Mouse (Mus musculus): ENCODE measurements around the gene Man1b1. TPM values are rescaled to one million over a fixed set of nuclear protein-coding genes. Genes with fewer than 3 reads are reported as not detected.

The Man1b1 gene
- polyA plus RNA-seq, 1 experiment, result 57.3 TPM

DNA sequence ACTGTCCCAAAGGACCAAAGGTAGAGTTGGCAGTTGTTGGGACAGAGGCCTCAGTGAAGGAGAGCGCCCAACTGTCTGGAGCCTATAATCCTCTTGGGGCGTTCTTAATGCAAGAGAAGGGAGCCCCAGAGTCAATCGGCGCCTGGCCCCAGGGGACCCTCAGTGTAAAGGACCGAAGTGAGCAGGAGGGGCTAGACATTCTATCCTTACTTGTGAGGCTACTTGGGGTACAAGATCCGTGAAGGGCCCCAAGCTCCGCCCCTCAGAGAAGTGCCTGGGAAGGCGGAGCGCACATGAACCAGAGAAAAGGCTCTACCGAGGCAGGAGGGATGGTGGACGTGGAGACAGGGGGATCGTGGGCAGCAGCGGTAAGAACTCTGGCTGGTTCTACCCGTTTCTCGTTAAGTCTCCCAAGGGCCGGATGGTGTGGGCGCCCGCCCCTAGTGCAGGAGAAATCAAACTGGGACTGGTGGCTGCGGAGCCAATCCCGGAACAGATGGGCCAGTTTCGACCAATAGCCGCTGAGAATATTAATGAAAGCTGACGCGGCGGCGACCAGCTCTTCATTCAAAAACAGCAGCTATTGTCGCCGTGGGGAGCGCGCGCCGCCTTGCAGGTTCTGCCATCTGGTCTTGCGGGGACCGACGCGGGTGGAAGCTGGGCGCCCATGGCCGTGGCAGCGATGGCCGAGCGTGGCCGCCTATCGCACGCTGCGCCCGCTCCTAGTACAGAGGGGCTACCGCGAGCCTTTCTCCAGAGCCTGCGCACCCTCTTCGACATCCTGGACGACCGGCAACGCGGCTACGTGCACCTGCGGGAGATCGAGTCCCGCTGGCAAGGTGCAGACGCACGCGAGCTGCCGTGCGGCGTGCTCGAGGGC lies 39.9 kb downstream of the Man1b1 start, which contains the start of gene Sapcd2:
Gene Sapcd2 (plus strand): TSS at position 558 of the 880 bp plus-strand sequence.
- Histone ChIP-seq H3K4me1 (ENCODE audit: control insufficient read depth, insufficient read depth, low read length) (no peaks in the 10 kb centered on the region), H3K9ac (ENCODE audit: low read depth, poor library complexity, severe bottlenecking) (peak within 1 kb of the TSS; percentile 74), H3K27me3 (ENCODE audit: control insufficient read depth, insufficient read depth, low read length, poor library complexity, severe bottlenecking) (no peaks in the 10 kb centered on the region), H3K27ac (ENCODE audit: insufficient read depth, low read length) (peak within 1 kb of the TSS; percentile 72), H3K4me3 (ENCODE audit: low read depth, low read length) (peak within 1 kb of the TSS; percentile 94), H3K36me3 (ENCODE audit: control insufficient read depth, insufficient read depth, low read length, poor library complexity, severe bottlenecking) (peaks cover 8% of the 10 kb centered on the region; the same call in 1 of the 2 replicates), H3K9me3 (replicated peaks; ENCODE audit: control insufficient read depth, insufficient read depth, low read length, poor library complexity, severe bottlenecking) (no peaks in the 10 kb centered on the region)
- peak; percentile 87 for TF ChIP-seq POLR2A (IDR thresholded peaks at IDR 0.05; ENCODE audit: insufficient read depth, low read length)
- TF ChIP-seq CTCF (IDR thresholded peaks at IDR 0.05; ENCODE audit: low read depth, low read length), result no peak

DNA sequence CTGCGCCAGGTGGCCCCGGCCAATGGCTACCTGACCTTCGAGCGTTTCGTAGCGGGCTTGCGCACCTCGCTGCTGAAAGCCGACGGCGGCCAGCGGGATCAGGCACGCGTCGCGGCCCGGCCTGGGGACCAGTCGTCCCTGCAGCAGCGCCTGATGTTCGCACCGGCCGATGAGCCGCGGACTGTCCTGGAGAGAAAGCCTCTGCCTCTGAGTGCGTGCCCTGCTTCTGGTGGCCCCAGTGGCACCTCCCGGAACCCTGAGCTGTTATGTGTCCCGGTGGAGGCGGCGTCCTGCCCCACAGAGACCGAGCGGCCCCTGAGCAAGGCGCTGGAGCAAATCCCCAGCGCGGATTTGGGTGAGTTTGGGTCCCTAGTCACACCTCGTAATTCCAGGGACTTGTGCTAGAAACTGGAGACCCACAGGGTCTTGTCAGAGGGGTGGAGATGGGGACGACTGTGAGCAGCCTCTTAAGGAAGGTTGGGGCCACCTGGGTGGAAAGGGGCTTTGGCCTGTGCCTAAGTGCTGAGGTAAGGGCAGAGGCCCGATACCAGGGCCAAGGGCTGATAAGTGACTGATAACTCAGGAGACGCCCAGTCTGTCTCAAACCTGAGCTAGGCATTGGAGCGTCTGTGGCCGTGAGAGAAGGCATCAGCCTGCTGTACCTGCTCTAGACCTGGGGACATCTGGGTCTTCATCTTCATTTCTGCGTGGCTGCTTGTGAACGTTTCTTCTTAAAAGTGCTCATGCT lies 40.7 kb downstream of the Man1b1 start:
- Histone ChIP-seq H3K27ac (ENCODE audit: insufficient read depth, low read length) (no peak overlapping the region), H3K4me3 (ENCODE audit: low read depth, low read length) (peak overlapping the region; percentile 83), H3K9me3 (replicated peaks; ENCODE audit: control insufficient read depth, insufficient read depth, low read length, poor library complexity, severe bottlenecking) (no peaks in the 10 kb centered on the region), H3K4me1 (ENCODE audit: control insufficient read depth, insufficient read depth, low read length) (no peaks in the 10 kb centered on the region), H3K36me3 (ENCODE audit: control insufficient read depth, insufficient read depth, low read length, poor library complexity, severe bottlenecking) (peaks cover 12% of the 10 kb centered on the region; the same call in 1 of the 2 replicates), H3K27me3 (ENCODE audit: control insufficient read depth, insufficient read depth, low read length, poor library complexity, severe bottlenecking) (no peaks in the 10 kb centered on the region), H3K9ac (ENCODE audit: low read depth, poor library complexity, severe bottlenecking) (peak overlapping the region; percentile 74)
- no peak for TF ChIP-seq POLR2A (IDR thresholded peaks at IDR 0.05; ENCODE audit: insufficient read depth, low read length)
- TF ChIP-seq EP300 (IDR thresholded peaks at IDR 0.05; ENCODE audit: insufficient read depth, low read depth, low read length), result no peak
- no peak for TF ChIP-seq CTCF (IDR thresholded peaks at IDR 0.05; ENCODE audit: low read depth, low read length)

DNA sequence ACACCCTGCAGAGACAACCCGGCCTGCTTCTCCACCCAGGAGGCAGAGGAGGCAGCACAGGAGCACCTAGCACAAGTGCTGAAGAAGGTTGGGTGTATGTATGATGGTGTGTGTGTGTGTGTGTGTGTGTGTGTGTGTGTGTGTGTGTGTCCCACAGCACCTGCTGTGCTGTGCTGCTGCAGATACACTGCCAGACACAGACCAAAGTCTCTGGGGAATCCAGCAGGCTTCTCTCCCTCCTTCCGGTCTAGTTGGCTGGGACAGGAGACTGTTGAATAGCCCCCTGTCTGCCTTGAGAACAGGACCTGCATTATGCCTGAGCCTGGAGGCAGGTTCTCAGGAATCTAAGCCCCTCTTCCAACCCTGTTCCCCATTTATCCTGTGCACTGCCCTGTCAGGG lies 41.3 kb downstream of the Man1b1 start:
- Histone ChIP-seq H3K9me3 (replicated peaks; ENCODE audit: control insufficient read depth, insufficient read depth, low read length, poor library complexity, severe bottlenecking) (no peaks in the 10 kb centered on the region), H3K27me3 (ENCODE audit: control insufficient read depth, insufficient read depth, low read length, poor library complexity, severe bottlenecking) (no peaks in the 10 kb centered on the region), H3K4me3 (ENCODE audit: low read depth, low read length) (peak overlapping the region; percentile 83), H3K4me1 (ENCODE audit: control insufficient read depth, insufficient read depth, low read length) (no peaks in the 10 kb centered on the region), H3K36me3 (ENCODE audit: control insufficient read depth, insufficient read depth, low read length, poor library complexity, severe bottlenecking) (peaks cover 12% of the 10 kb centered on the region; the same call in 1 of the 2 replicates), H3K27ac (ENCODE audit: insufficient read depth, low read length) (no peak overlapping the region), H3K9ac (ENCODE audit: low read depth, poor library complexity, severe bottlenecking) (peak overlapping the region; percentile 74)
- no peak for TF ChIP-seq EP300 (IDR thresholded peaks at IDR 0.05; ENCODE audit: insufficient read depth, low read depth, low read length)
- no peak for TF ChIP-seq CTCF (IDR thresholded peaks at IDR 0.05; ENCODE audit: low read depth, low read length)
- no peak for TF ChIP-seq POLR2A (IDR thresholded peaks at IDR 0.05; ENCODE audit: insufficient read depth, low read length)

DNA sequence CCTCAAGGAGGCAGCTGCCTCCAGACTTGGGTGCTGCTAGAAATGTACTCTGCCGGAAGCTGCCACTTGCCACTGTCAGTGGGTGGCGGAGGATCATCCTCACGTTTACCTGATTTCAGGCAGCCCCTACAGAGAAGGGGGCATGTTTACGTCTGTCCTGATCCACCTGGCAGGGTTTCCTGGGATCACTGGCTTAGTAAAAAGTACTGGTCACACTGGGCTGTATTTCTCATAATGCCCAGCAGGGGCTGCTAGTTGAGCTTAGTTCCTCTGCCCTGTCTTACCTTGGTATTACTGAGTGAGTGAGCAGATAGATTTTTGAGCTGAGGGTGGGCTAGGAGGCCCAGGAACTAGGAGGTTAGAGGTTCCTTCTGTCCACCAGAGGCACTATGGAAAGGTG lies 44.5 kb downstream of the Man1b1 start:
- H3K9ac ChIP-seq (ENCODE audit: low read depth, poor library complexity, severe bottlenecking), result no peak overlapping the region

DNA sequence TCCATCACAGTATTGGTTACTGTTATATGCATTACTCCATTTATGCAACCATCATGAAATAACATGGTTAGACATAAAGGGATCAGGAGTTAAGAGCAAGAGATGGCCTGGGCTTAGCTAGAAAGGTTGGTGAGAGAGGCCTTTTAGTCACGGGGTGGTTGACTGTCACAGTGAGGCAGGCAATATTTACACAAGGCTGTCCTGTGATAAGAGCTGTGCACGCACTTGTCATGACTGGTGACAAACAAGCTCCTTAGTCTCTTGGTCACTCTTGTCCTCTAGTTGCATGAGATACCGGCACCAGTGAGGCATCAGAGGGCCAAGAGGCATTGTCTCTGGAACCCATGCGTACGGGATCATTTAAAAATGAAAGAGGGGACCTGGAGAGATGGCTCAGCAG lies 52.4 kb downstream of the Man1b1 start:
- Histone ChIP-seq H3K4me1 (ENCODE audit: control insufficient read depth, insufficient read depth, low read length) (peaks cover 3% of the 10 kb centered on the region), H3K4me3 (ENCODE audit: low read depth, low read length) (no peak overlapping the region), H3K27ac (ENCODE audit: insufficient read depth, low read length) (no peak overlapping the region), H3K27me3 (ENCODE audit: control insufficient read depth, insufficient read depth, low read length, poor library complexity, severe bottlenecking) (no peaks in the 10 kb centered on the region), H3K9ac (ENCODE audit: low read depth, poor library complexity, severe bottlenecking) (no peak overlapping the region), H3K9me3 (replicated peaks; ENCODE audit: control insufficient read depth, insufficient read depth, low read length, poor library complexity, severe bottlenecking) (no peaks in the 10 kb centered on the region), H3K36me3 (ENCODE audit: control insufficient read depth, insufficient read depth, low read length, poor library complexity, severe bottlenecking) (no peaks in the 10 kb centered on the region)
- TF ChIP-seq EP300 (IDR thresholded peaks at IDR 0.05; ENCODE audit: insufficient read depth, low read depth, low read length), result no peak
- no peak for TF ChIP-seq CTCF (IDR thresholded peaks at IDR 0.05; ENCODE audit: low read depth, low read length)
- TF ChIP-seq POLR2A (IDR thresholded peaks at IDR 0.05; ENCODE audit: insufficient read depth, low read length), result no peak

More for the DNA sequence above, 44.5 kb downstream of the Man1b1 start:
- H3K4me1 ChIP-seq (ENCODE audit: control insufficient read depth, insufficient read depth, low read length), result peaks cover 2% of the 10 kb centered on the region
- TF ChIP-seq CTCF (IDR thresholded peaks at IDR 0.05; ENCODE audit: low read depth, low read length) (peak; percentile 35), EP300 (IDR thresholded peaks at IDR 0.05; ENCODE audit: insufficient read depth, low read depth, low read length) (no peak), POLR2A (IDR thresholded peaks at IDR 0.05; ENCODE audit: insufficient read depth, low read length) (no peak)
- H3K4me3 ChIP-seq (ENCODE audit: low read depth, low read length), result no peak overlapping the region
- peaks cover 12% of the 10 kb centered on the region; the same call in 1 of the 2 replicates for H3K36me3 ChIP-seq (ENCODE audit: control insufficient read depth, insufficient read depth, low read length, poor library complexity, severe bottlenecking)
- H3K27ac ChIP-seq (ENCODE audit: insufficient read depth, low read length), result no peak overlapping the region
- H3K27me3 ChIP-seq (ENCODE audit: control insufficient read depth, insufficient read depth, low read length, poor library complexity, severe bottlenecking), result no peaks in the 10 kb centered on the region
- H3K9me3 ChIP-seq (replicated peaks; ENCODE audit: control insufficient read depth, insufficient read depth, low read length, poor library complexity, severe bottlenecking), result no peaks in the 10 kb centered on the region
